Mouse (Mus musculus): ENCODE data around the gene Tnfrsf17. TPM values are rescaled to one million over a fixed set of nuclear protein-coding genes. Genes with fewer than 3 reads are reported as not detected.

Tnfrsf17 gene
- polyA plus RNA-seq (2017; shearing (Covaris generic)), result 1 to 10 TPM in 1 of 2 experiments, not detected in 1; 1.4 TPM

DNA sequence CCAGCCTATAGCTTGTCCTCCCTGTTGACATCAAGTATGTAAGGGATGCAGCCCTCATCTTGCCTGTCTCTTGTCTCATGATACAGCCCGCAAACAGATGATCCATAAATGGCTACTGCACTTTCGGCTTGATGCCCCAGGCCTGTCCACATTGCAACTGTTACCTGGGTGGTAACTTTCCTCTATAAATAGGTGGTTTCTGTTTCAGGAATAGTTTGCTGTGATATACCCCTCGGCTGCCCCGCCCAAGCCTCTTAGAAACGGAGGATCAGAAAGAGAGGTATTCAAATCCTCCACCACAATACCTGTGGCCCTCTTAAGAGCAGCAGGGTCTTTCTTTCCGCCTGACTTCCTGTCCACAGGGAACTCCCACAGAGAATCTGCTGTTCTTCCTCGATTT lies at the start of gene Tnfrsf17:
Tnfrsf17 (plus strand) TSS at position 301 of the 400 bp plus-strand sequence.

GRCm38 (mm10) chr16:11322409-11323323 lies 9.1 kb downstream of the Tnfrsf17 start, which contains the start of gene Snx29:
TSS of gene Snx29 (plus strand) at chr16:11322908.

Other genes with a start within 250 kb of the Tnfrsf17 start
- 10 to 100 TPM; 25.5 to 35.7 TPM for gene Litaf, start 247.7 kb upstream of the Tnfrsf17 start, polyA plus RNA-seq (2017; shearing (Covaris generic))
- 10 to 100 TPM; 40.4 to 49.8 TPM for gene Txndc11, start 179.2 kb upstream of the Tnfrsf17 start, polyA plus RNA-seq (2017; shearing (Covaris generic))
- 100 to 1,000 TPM; 299 to 314 TPM for gene Zc3h7a, start 137.4 kb upstream of the Tnfrsf17 start, polyA plus RNA-seq (2017; shearing (Covaris generic))
- gene Rsl1d1, start 110.5 kb upstream of the Tnfrsf17 start, polyA plus RNA-seq (2017; shearing (Covaris generic)), result 100 to 1,000 TPM; 140 to 159 TPM
- gene Gspt1, start 59.5 kb upstream of the Tnfrsf17 start, polyA plus RNA-seq (2017; shearing (Covaris generic)), result 100 to 1,000 TPM in 1 of 2 experiments, 10 to 100 TPM in 1; 90.1 to 102 TPM
- gene Snx29, start 9.1 kb downstream of the Tnfrsf17 start, polyA plus RNA-seq (2017; shearing (Covaris generic)), result 10 to 100 TPM; 18.4 to 20.9 TPM

All from inflammation-experienced regulatory T-cells (primary cell).